Mouse (Mus musculus) adrenal gland, adult 18-20 months (tissue): ENCODE measurements around the gene Klhl25. TPM values are rescaled to one million over a fixed set of nuclear protein-coding genes. Genes with fewer than 3 reads are reported as not detected.
A peak's percentile ranks its signal among the peaks of the same experiment; 100 is the strongest.
"Not testable (repeated sequence)": the region's sequence is repeated elsewhere in the genome, so short reads cannot be mapped to it uniquely, and the experiment has no call there.

Experiments used
- DNase-seq, 2 experiments: peaks; one replicate each; pipeline ENCODE4 v3.0.0; 2021 to 2022; ENCODE audit warnings: low spot score in 2 of 2
- total RNA-seq, 2 experiments: library from RNA; stranded (reverse); gene quantifications; 1 replicate in 1 of 2; 2 replicates in 1 of 2; pipeline ENCODE4 v1.2.3; 2021

The Klhl25 gene
- total RNA-seq, 2 experiments from 2014 or later, result 14.5 to 21.4 TPM

GRCm38 (mm10) chr7:75840071-75840470, 8.0 kb upstream of the Klhl25 start:
- no peak for DNase-seq

DNA sequence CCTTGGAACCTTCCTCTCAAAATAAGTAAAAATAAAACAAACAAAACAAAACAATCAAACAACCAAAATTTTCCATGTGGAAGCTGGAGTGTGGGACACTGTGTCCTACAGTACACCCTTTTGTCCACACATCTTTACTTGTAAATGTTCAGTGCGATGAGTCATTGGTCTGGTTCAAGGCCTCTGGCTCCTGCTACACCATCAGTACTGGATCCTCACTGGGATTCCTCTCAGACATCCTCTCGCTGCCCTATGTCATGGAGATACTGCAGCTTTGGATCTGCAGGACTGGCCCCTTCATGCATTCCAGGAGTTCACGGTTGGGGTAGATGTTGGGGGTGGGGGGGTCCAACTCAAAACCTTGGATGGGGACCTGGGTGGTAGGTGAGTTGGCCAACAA, 5.8 kb upstream of the Klhl25 start:
- DNase-seq, result no peak

DNA sequence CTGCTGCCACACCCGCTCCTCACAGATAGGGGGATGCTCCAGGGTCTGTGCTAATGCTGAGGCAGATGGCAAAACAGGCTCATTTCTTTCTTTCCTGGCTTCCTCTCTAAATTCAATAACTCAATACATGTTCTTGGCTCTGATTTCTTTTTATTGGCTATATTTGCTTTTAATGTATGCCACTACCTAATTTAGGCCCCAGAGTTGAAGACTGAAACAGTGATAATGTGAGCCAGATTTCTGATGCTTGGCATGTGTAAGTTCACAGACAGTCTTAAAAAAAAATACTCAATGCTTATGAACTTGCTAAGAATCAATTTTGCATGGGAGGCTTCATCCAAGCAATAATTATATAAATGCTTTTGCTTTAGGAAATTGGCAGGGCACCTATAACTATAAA, 2.2 kb upstream of the Klhl25 start:
- DNase-seq, result no peak

DNA sequence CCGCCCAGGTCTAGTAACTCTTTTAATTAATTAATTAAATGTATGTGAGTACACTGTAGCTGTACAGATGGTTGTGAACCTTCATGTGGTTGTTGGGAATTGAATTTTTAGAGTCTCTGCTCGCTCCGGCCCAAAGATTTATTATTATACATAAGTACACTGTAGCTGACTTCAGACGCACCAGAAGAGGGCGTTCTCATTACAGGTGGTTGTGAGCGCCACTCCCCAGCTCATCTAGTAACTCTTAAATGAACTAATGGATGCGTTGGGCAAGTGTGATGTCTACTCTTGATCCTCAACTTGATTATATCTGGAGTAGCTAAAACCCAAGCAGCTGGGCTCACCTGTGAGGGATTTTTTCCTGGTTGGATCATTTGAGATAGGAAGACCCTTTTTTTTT, 1.2 kb upstream of the Klhl25 start:
- no peak for DNase-seq

DNA sequence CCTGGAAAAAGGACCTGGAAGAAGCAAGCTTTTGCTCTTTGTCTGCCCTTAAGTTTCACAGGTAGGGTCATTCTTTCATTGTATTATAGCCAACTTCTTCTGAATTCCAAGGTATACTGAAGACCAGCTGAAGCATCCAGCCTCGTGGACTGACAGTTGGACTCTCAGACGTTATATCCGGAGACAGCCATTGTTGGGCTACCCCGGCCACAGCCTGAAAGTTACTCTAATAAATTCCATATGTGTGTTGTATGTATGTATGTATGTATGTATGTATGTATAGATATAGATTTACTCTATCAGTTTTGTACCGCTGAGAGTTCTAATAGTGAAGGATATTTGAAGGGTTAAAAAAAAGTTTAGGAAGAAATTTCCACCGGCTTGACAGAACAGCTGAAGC, 621 bp upstream of the Klhl25 start:
- DNase-seq, result no peak

DNA sequence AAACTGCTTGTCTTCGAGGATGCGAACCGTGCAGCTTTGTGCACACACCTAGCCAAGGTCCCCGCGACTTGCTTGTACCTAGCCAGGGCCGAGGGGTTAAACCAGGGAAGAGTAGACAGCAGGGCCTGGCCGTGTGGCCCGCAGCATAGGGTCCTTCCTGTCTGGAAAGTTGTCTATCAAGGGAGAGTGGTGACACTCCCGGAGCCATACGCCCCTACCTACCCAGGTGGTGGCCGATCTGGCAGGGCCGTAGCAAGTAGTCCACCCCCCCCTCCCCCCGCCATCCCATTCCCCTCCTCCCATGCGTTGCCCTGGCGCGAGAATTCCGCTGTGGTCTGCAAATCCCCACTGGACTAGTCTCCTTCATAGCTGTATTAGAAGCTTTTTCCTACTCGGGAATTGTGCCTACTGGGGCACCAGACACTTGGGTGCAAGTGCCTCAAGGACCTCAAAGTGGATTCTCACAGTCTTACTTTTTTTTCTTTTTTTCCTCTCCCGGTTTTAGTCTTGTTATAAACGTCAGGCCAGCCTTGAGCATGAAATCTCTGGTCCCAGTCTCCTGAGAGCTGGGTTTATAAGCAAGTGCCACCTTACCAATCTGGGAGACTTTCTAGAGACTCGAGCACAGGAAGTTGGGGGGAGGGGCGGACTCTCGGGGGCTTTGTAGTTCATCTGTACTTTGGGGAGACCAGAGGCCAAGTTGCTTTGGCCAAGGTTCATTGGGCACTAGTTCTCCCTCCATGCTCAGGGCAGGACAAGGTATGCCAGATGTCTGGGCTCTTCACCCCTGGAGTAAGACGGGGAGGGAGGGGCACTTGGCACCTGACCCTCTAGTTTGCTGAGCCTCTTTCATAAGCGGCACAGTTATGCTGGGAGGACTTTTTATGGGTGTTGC, 913 bp downstream of the Klhl25 start:
- DNase-seq, result no peak

DNA sequence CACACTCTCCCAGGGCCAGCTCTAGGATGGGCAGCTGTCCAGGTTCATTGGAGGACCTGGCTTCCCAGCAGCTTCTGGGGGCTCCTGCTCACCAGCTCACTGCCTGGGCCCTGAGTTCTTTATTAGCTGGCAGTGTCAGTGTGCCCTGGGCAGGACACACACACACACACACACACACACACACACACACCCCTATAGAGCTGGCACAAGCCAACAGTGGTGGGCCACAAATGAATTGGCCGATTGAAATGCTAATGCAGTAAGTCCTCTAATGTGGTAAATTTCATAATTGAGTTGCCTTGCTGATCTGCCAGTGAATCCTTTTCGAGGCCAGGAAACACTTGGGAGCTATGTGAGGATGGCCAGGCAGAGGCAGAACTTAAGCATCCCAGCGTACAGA, 2.3 kb downstream of the Klhl25 start:
- DNase-seq, result not testable (repeated sequence)

DNA sequence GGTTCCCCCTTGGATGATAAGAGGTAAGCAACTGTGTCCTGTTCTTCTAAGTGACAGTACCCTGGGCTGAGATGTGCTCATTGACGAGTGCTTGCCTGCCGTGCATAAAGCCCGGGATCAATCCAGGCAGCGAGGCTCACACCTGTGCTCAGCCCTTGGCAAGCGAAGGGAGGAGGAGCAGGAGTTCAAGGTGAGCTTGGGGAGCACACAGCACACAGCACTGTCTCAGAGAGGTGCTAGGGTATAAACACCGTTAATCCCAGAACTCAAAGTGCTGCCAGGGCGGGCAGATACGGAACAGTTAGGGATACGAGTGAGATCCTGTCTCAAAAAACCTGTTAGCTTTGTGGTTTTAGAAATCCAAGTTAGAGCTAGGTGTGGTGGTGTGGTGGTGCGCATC, 3.2 kb downstream of the Klhl25 start:
- DNase-seq, result no peak

- peak; percentile 48 to 55 for DNase-seq
These were observed 4.3 kb downstream of the Klhl25 start for GRCm38 (mm10) chr7:75852363-75852762.

DNA sequence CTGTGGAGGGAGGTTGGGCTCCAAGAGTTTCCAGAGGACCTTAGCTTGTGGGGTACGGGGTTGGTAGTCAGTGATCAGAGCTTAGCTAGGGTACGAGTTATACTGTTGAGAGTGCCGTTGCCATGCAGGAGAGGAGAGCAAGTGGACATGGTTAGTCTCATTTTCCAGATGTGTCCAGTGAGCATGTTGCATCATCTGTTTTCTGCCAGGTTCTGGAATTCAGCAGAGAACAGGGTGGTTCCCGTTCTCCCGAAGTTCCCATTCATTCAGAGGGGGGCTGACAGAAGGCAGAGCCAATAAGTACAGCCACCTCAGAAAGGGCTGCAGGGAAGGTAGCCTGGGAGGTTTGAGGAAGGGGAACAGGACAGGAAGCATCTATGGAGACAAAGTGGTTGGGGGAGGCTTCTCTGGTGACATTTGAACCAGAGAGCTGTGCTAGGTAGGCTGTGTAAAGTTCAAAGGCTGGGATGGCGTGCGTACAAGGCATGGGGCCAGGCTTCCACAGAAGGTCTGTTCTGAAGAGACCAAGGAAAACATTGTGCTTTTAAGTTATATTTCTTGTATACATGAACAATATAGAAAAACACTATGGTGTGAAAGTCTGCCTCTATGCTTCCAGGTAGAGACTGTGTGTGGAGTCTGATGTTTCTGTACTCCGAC, 5.2 kb downstream of the Klhl25 start:
- no peak for DNase-seq

- no peak for DNase-seq
These were observed 6.3 kb downstream of the Klhl25 start for GRCm38 (mm10) chr7:75854231-75854925.

DNA sequence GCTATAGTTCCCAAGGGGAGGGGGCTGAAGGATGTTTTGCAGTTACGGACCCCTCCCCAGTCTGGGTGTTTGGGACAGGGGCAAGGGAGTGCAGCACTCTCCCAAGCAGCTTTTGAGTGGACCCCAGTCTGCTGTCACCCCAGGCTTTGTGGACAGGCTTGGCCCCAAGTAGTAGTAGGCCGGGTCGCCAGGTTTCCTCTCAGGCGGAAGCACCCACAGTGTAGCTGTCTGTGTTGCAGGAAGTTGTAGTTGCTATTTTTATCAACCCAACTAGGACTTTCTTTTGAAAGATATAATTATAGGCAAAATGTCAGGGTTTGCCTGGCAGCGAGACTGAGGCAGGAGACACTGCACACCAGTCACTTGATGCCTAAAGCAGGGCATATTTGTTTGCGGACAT, 6.9 kb downstream of the Klhl25 start:
- DNase-seq, result no peak

DNA sequence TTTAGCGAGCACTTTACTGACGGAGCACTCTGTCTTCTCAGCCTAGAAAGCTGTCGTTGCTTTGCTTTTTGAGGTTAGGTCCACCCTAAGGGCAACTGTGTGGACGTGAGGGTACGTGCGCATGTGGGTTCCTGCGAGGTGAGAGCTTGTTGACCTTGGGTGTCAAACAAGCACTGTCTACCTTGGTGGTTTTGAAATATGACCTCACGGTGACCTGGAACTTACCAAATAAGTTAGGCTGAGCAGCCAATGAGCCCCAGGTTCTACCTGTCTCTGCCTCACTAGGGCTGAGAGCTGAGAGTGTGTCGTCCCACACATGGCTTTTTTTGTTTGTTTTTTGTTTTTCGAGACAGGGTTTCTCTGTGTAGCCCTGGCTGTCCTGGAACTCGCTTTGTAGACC, 8.1 kb downstream of the Klhl25 start:
- DNase-seq, result no peak

- DNase-seq, result no peak
These were observed 11.7 kb downstream of the Klhl25 start for GRCm38 (mm10) chr7:75859771-75860196.

GRCm38 (mm10) chr7:75861638-75862426, 13.7 kb downstream of the Klhl25 start:
- DNase-seq, result not testable (repeated sequence)

GRCm38 (mm10) chr7:75862427-75862781, 14.3 kb downstream of the Klhl25 start:
- not testable (repeated sequence) for DNase-seq

- not testable (repeated sequence) for DNase-seq
These were observed 15.3 kb downstream of the Klhl25 start for GRCm38 (mm10) chr7:75863248-75863911.

- no peak for DNase-seq
These were observed 16.9 kb downstream of the Klhl25 start for GRCm38 (mm10) chr7:75865026-75865425.

DNA sequence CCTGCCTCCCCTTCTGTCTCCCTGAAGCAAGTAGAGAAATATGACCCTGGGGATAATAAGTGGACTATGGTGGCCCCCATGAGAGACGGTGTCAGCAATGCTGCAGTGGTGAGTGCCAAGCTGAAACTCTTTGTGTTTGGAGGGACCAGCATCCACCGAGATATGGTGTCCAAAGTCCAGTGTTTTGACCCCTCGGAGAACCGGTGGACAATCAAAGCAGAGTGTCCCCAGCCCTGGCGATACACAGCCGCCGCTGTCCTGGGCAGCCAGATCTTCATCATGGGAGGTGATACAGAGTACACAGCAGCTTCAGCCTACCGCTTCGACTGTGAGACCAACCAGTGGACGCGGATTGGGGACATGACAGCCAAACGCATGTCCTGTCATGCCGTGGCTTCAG, 18.4 kb downstream of the Klhl25 start:
- DNase-seq, result no peak

DNA sequence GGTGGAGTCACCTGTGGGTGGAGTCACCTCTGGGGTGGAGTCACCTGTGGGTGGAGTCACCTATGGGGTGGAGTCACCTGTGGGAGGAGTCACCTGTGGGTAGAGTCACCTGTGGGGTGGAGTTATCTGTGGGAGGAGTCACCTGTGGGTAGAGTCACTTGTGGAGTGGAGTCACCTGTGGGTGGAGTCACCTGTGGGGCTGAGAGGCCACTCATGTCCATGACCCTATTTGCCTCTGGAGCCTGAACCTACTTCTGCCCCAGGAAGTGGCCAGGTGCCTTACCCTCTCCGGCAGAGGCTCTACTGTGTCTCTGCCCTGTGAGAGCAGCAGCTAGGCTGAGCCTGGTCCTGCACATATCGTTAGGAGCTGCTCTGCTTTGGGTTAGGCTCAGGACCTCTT, 20.6 kb downstream of the Klhl25 start:
- DNase-seq, result no peak

GRCm38 (mm10) chr7:75870551-75870950, 22.4 kb downstream of the Klhl25 start:
- no peak for DNase-seq
